Mouse (Mus musculus): ENCODE measurements at regions not wholly inside any gene's neighbourhood (a gene's known extent, or its start where the extent isn't known, plus 50 kb on each side); places are given as distances from the start of the nearest gene placed in this dataset.

- WGBS (ENCODE audit: insufficient replicate concordance): 61% methylated on average over 2 of the region's 2 CpGs
- Histone ChIP-seq H3K4me2 (no peak overlapping the region), H3K9me3 (replicated peaks) (no peaks in the 10 kb centered on the region), H3K4me3 (replicated peaks) (no peak overlapping the region), H3K36me3 (replicated peaks) (no peaks in the 10 kb centered on the region), H3K4me1 (replicated peaks) (no peaks in the 10 kb centered on the region), H3K9ac (no peak overlapping the region), H3K27me3 (no peaks in the 10 kb centered on the region), H3K27ac (replicated peaks) (no peak overlapping the region)
- no peak for ATAC-seq (ENCODE audit: insufficient read depth)
Measured at GRCm38 (mm10) chr1:183749126-183749525, 264.0 kb upstream of the Dusp10 start.

- 69% methylated on average over 4 of the region's 4 CpGs for WGBS (ENCODE audit: insufficient replicate concordance)
- Histone ChIP-seq H3K27ac (replicated peaks) (no peak overlapping the region), H3K4me2 (no peak overlapping the region), H3K4me3 (replicated peaks) (no peak overlapping the region), H3K9me3 (replicated peaks) (no peaks in the 10 kb centered on the region; the same call in 1 of the 2 replicates), H3K4me1 (replicated peaks) (no peaks in the 10 kb centered on the region), H3K9ac (no peak overlapping the region), H3K27me3 (no peaks in the 10 kb centered on the region), H3K36me3 (replicated peaks) (no peaks in the 10 kb centered on the region)
- ATAC-seq (ENCODE audit: insufficient read depth): no peak
Measured at GRCm38 (mm10) chr1:183754500-183754899, 258.6 kb upstream of the Dusp10 start.

- ATAC-seq (ENCODE audit: insufficient read depth): no peak
- H3K36me3 ChIP-seq (replicated peaks): no peaks in the 10 kb centered on the region
- 53% methylated on average over 8 of the region's 8 CpGs for WGBS (ENCODE audit: insufficient replicate concordance)
Measured at GRCm38 (mm10) chr1:183756716-183757115, 256.4 kb upstream of the Dusp10 start.

GRCm38 (mm10) chr1:183763864-183764726 lies 249.0 kb upstream of the Dusp10 start:
- 56% methylated on average over 11 of the region's 11 CpGs for WGBS (ENCODE audit: insufficient replicate concordance)
- Histone ChIP-seq H3K9ac (no peak overlapping the region), H3K36me3 (replicated peaks) (no peaks in the 10 kb centered on the region), H3K4me2 (no peak overlapping the region), H3K27me3 (no peaks in the 10 kb centered on the region), H3K9me3 (replicated peaks) (no peaks in the 10 kb centered on the region), H3K4me3 (replicated peaks) (no peak overlapping the region), H3K4me1 (replicated peaks) (no peaks in the 10 kb centered on the region), H3K27ac (replicated peaks) (no peak overlapping the region)
- peak; percentile 42; the same call in 1 of the 2 replicates for ATAC-seq (ENCODE audit: insufficient read depth)

More at GRCm38 (mm10) chr1:183756716-183757115, 256.4 kb upstream of the Dusp10 start:
- no peaks in the 10 kb centered on the region for H3K27me3 ChIP-seq
- H3K9me3 ChIP-seq (replicated peaks): no peaks in the 10 kb centered on the region; the same call in 1 of the 2 replicates
- H3K27ac ChIP-seq (replicated peaks): no peak overlapping the region
- H3K4me2 ChIP-seq: no peak overlapping the region
- H3K4me3 ChIP-seq (replicated peaks): no peak overlapping the region
- H3K4me1 ChIP-seq (replicated peaks): no peaks in the 10 kb centered on the region
- H3K9ac ChIP-seq: no peak overlapping the region

GRCm38 (mm10) chr1:183772844-183773243 lies 240.3 kb upstream of the Dusp10 start:
- no peak for ATAC-seq (ENCODE audit: insufficient read depth)
- H3K27ac ChIP-seq (replicated peaks): no peak overlapping the region
- no peaks in the 10 kb centered on the region for H3K36me3 ChIP-seq (replicated peaks)
- WGBS (ENCODE audit: insufficient replicate concordance): 44% methylated on average over 6 of the region's 6 CpGs
- no peak overlapping the region for H3K9ac ChIP-seq
- no peaks in the 10 kb centered on the region for H3K4me1 ChIP-seq (replicated peaks)
- no peaks in the 10 kb centered on the region for H3K9me3 ChIP-seq (replicated peaks)
- no peak overlapping the region for H3K4me2 ChIP-seq
- no peaks in the 10 kb centered on the region for H3K27me3 ChIP-seq
- H3K4me3 ChIP-seq (replicated peaks): no peak overlapping the region

GRCm38 (mm10) chr1:183780180-183780579 lies 232.9 kb upstream of the Dusp10 start:
- no peak for ATAC-seq (ENCODE audit: insufficient read depth)
- no peaks in the 10 kb centered on the region for H3K4me1 ChIP-seq (replicated peaks)
- no peak overlapping the region for H3K4me2 ChIP-seq
- no peak overlapping the region for H3K9ac ChIP-seq
- no peak overlapping the region for H3K4me3 ChIP-seq (replicated peaks)
- no peak overlapping the region for H3K27ac ChIP-seq (replicated peaks)
- H3K27me3 ChIP-seq: no peaks in the 10 kb centered on the region
- H3K9me3 ChIP-seq (replicated peaks): no peaks in the 10 kb centered on the region
- H3K36me3 ChIP-seq (replicated peaks): no peaks in the 10 kb centered on the region
- WGBS (ENCODE audit: insufficient replicate concordance): 77% methylated on average over 9 of the region's 9 CpGs

GRCm38 (mm10) chr1:183780779-183781178 lies 232.3 kb upstream of the Dusp10 start:
- WGBS (ENCODE audit: insufficient replicate concordance): 34% methylated on average over 4 of the region's 4 CpGs

GRCm38 (mm10) chr1:183783440-183784130 lies 229.5 kb upstream of the Dusp10 start:
- Histone ChIP-seq H3K4me2 (no peak overlapping the region), H3K9me3 (replicated peaks) (no peaks in the 10 kb centered on the region), H3K4me3 (replicated peaks) (no peak overlapping the region), H3K27me3 (no peaks in the 10 kb centered on the region), H3K4me1 (replicated peaks) (no peaks in the 10 kb centered on the region), H3K36me3 (replicated peaks) (no peaks in the 10 kb centered on the region), H3K27ac (replicated peaks) (no peak overlapping the region), H3K9ac (no peak overlapping the region)
- ATAC-seq (ENCODE audit: insufficient read depth): no peak
- WGBS (ENCODE audit: insufficient replicate concordance): 56% methylated on average over 8 of the region's 8 CpGs

More at GRCm38 (mm10) chr1:183780779-183781178, 232.3 kb upstream of the Dusp10 start:
- no peak overlapping the region for H3K4me3 ChIP-seq (replicated peaks)
- H3K4me1 ChIP-seq (replicated peaks): no peaks in the 10 kb centered on the region
- no peak overlapping the region for H3K27ac ChIP-seq (replicated peaks)
- no peaks in the 10 kb centered on the region for H3K9me3 ChIP-seq (replicated peaks)
- no peaks in the 10 kb centered on the region for H3K36me3 ChIP-seq (replicated peaks)
- H3K4me2 ChIP-seq: no peak overlapping the region
- no peak for ATAC-seq (ENCODE audit: insufficient read depth)
- no peak overlapping the region for H3K9ac ChIP-seq
- no peaks in the 10 kb centered on the region for H3K27me3 ChIP-seq

GRCm38 (mm10) chr1:183792230-183792813 lies 220.8 kb upstream of the Dusp10 start:
- Histone ChIP-seq H3K9ac (no peak overlapping the region), H3K4me1 (replicated peaks) (no peaks in the 10 kb centered on the region), H3K36me3 (replicated peaks) (no peaks in the 10 kb centered on the region), H3K4me3 (replicated peaks) (no peak overlapping the region), H3K27ac (replicated peaks) (no peak overlapping the region), H3K9me3 (replicated peaks) (no peaks in the 10 kb centered on the region), H3K4me2 (no peak overlapping the region), H3K27me3 (no peaks in the 10 kb centered on the region)
- ATAC-seq (ENCODE audit: insufficient read depth): no peak
- WGBS (ENCODE audit: insufficient replicate concordance): 67% methylated on average over 7 of the region's 7 CpGs

GRCm38 (mm10) chr1:183793324-183793723 lies 219.8 kb upstream of the Dusp10 start:
- WGBS (ENCODE audit: insufficient replicate concordance): 73% methylated on average over 4 of the region's 4 CpGs
- Histone ChIP-seq H3K36me3 (replicated peaks) (no peaks in the 10 kb centered on the region), H3K9ac (no peak overlapping the region), H3K27ac (replicated peaks) (no peak overlapping the region), H3K4me1 (replicated peaks) (no peaks in the 10 kb centered on the region), H3K4me3 (replicated peaks) (no peak overlapping the region), H3K27me3 (no peaks in the 10 kb centered on the region), H3K4me2 (no peak overlapping the region), H3K9me3 (replicated peaks) (no peaks in the 10 kb centered on the region)
- no peak for ATAC-seq (ENCODE audit: insufficient read depth)

GRCm38 (mm10) chr1:183793913-183794445 lies 219.1 kb upstream of the Dusp10 start:
- no peaks in the 10 kb centered on the region for H3K4me1 ChIP-seq (replicated peaks)
- H3K4me2 ChIP-seq: no peak overlapping the region
- H3K9me3 ChIP-seq (replicated peaks): no peaks in the 10 kb centered on the region
- H3K27me3 ChIP-seq: no peaks in the 10 kb centered on the region
- H3K27ac ChIP-seq (replicated peaks): no peak overlapping the region
- no peak overlapping the region for H3K9ac ChIP-seq
- no peaks in the 10 kb centered on the region for H3K36me3 ChIP-seq (replicated peaks)
- H3K4me3 ChIP-seq (replicated peaks): no peak overlapping the region
- no peak for ATAC-seq (ENCODE audit: insufficient read depth)
- WGBS (ENCODE audit: insufficient replicate concordance): 32% methylated on average over 8 of the region's 8 CpGs
